Mouse (Mus musculus): Measurements from ENCODE around the gene Psmg1. TPM values are rescaled to one million over a fixed set of nuclear protein-coding genes. Genes with fewer than 3 reads are reported as not detected.
A peak's percentile ranks its signal among the peaks of the same experiment; 100 is the strongest.
"Not testable (repeated sequence)": the region's sequence is repeated elsewhere in the genome, so short reads cannot be mapped to it uniquely, and the experiment has no call there.

The Psmg1 gene
- 8.5 and 11.0 TPM in 2 replicates for polyA plus RNA-seq (2012; rRNA removed)

DNA sequence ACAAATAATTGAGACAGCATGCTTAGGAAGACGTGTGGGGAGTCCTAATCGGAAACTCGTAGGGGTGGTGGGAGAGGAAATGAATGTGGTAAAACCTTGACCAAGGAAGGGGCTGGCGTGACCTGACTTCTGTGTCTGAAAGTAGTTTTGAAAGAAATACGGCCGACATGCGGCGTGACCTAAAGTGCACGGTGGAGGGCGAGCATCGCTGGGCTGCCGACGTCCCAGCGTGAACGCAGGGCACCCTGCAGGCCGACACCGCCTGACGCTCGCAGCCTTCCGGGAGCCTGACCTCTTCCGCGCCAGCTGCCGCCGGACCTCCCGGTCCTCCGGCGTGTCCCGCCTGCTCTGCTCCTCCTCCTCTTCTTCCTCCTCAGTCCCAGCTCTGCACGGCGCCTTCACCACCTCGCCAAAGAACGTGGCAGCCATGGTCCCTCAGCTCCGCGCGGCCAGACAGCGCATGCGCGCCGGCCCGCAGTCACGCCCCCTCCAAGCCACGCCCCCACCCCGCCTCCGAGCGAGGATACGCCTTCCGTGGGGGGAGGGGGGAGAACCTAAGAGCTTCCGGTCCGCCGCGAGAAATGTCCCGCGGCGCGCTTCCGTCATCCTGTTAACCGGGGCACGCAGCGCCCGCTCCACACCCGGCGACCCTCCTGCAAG is at the start of gene Psmg1:
TSS of gene Psmg1 (minus strand) at position 499 of the 660 bp plus-strand sequence.
- TF ChIP-seq POLR2A (IDR thresholded peaks at IDR 0.05; ENCODE audit: borderline replicate concordance, extremely low read depth, low read depth, low read length), result peak; percentile 96
- TF ChIP-seq CTCF (IDR thresholded peaks at IDR 0.05; ENCODE audit: insufficient read depth, low read length), result no peak
- H3K4me1 ChIP-seq (ENCODE audit: control insufficient read depth, insufficient read depth, low read length), result peaks cover 2% of the 10 kb centered on the region; the same call in 1 of the 2 replicates
- peak; percentile 97 for DNase-seq
- peak within 1 kb of the TSS; percentile 92 for H3K4me3 ChIP-seq (replicated peaks; ENCODE audit: extremely low read depth, low read depth, low read length)
- under 1% methylated on average over 60 of the region's 62 CpGs for WGBS

- H3K4me3 ChIP-seq (replicated peaks; ENCODE audit: extremely low read depth, low read depth, low read length), result no peak overlapping the region
- TF ChIP-seq CTCF (IDR thresholded peaks at IDR 0.05; ENCODE audit: insufficient read depth, low read length), result no peak
- no peak for TF ChIP-seq POLR2A (IDR thresholded peaks at IDR 0.05; ENCODE audit: borderline replicate concordance, extremely low read depth, low read depth, low read length)
- 78% methylated on average over 6 of the region's 6 CpGs for WGBS
These were observed 48.8 kb upstream of the Psmg1 start for GRCm38 (mm10) chr16:96039538-96039937.

GRCm38 (mm10) chr16:96034473-96034872 is 43.7 kb upstream of the Psmg1 start:
- DNase-seq, result no peak
- no peak for TF ChIP-seq POLR2A (IDR thresholded peaks at IDR 0.05; ENCODE audit: borderline replicate concordance, extremely low read depth, low read depth, low read length)
- TF ChIP-seq CTCF (IDR thresholded peaks at IDR 0.05; ENCODE audit: insufficient read depth, low read length), result no peak
- H3K4me1 ChIP-seq (ENCODE audit: control insufficient read depth, insufficient read depth, low read length), result no peaks in the 10 kb centered on the region

More at GRCm38 (mm10) chr16:96039538-96039937, 48.8 kb upstream of the Psmg1 start:
- no peak for DNase-seq
- H3K4me1 ChIP-seq (ENCODE audit: control insufficient read depth, insufficient read depth, low read length), result no peaks in the 10 kb centered on the region

DNA sequence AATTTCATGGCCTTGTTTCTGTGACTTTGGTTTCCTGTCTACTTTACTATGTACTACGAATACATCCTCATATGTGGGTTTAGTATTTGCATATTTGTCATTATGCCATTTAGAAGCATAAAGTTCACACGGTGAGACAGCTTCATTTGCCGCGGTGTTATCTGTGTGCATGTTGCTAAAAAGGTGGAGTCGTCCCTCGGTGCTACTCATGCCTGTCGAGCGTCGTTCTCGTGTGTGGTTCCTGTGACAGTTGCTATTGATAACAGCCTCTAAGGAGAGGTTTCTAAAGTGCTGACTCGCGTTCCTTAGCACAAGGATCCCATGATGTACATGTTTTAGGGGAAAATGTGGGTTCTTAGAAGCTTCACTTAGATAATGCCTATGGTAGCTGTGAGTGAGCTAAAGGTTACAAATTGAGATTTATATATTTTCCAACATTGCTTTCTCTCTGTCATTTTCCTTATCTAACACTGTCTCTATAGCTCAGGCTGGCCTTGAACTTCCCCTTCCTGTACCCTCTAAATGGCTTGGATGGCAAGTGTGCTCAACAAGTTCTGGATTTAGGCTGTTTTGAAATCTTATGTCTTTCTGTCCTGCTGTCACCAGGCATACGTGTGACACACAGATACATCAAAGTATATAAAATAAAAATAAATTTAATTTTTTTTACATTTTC is 41.7 kb upstream of the Psmg1 start:
- WGBS, result 86% methylated on average over 13 of the region's 13 CpGs

More at GRCm38 (mm10) chr16:96034473-96034872, 43.7 kb upstream of the Psmg1 start:
- 90% methylated on average over 6 of the region's 6 CpGs for WGBS
- no peak overlapping the region for H3K4me3 ChIP-seq (replicated peaks; ENCODE audit: extremely low read depth, low read depth, low read length)

DNA sequence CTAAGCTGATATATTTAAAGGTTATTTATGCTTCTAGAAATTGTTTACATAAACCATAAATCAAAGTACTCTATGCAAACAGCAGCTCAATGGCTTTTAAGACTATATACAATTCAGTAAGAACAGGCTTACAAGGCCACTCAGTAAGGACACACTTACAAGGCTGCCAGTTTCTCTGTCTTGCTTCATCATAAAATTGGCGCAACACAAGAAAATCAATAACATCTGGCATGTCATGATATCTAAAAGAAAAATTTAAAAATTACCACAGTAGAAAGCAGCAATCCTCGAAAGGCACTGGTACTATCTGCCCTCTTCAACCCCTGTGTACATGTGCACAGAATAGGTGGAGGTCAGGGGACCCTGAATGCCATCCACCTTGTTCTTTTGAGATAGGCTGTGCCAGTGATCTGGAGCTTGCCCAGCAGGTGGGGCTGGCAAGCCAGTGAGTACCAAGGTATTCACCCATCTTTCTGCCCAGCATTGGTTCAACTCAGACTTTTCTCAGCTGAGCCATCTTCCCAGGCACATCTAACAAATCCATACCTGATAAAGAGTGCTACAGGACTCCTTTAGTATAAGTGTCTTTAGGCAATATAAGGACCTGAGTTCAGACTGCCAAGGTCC is 39.8 kb upstream of the Psmg1 start:
- no peaks in the 10 kb centered on the region for H3K4me1 ChIP-seq (ENCODE audit: control insufficient read depth, insufficient read depth, low read length)

More for the DNA sequence above, 41.7 kb upstream of the Psmg1 start:
- no peaks in the 10 kb centered on the region for H3K4me1 ChIP-seq (ENCODE audit: control insufficient read depth, insufficient read depth, low read length)
- no peak overlapping the region for H3K4me3 ChIP-seq (replicated peaks; ENCODE audit: extremely low read depth, low read depth, low read length)
- no peak for DNase-seq
- TF ChIP-seq POLR2A (IDR thresholded peaks at IDR 0.05; ENCODE audit: borderline replicate concordance, extremely low read depth, low read depth, low read length) (no peak), CTCF (IDR thresholded peaks at IDR 0.05; ENCODE audit: insufficient read depth, low read length) (no peak)

GRCm38 (mm10) chr16:96026256-96026655 is 35.5 kb upstream of the Psmg1 start:
- TF ChIP-seq POLR2A (IDR thresholded peaks at IDR 0.05; ENCODE audit: borderline replicate concordance, extremely low read depth, low read depth, low read length), result no peak
- no peak for TF ChIP-seq CTCF (IDR thresholded peaks at IDR 0.05; ENCODE audit: insufficient read depth, low read length)
- no peak for DNase-seq
- WGBS, result 92% methylated on average over 5 of the region's 5 CpGs
- H3K4me1 ChIP-seq (ENCODE audit: control insufficient read depth, insufficient read depth, low read length), result no peaks in the 10 kb centered on the region
- H3K4me3 ChIP-seq (replicated peaks; ENCODE audit: extremely low read depth, low read depth, low read length), result no peak overlapping the region

More for the DNA sequence above, 39.8 kb upstream of the Psmg1 start:
- H3K4me3 ChIP-seq (replicated peaks; ENCODE audit: extremely low read depth, low read depth, low read length), result no peak overlapping the region
- WGBS, result 80% methylated on average over 2 of the region's 2 CpGs
- TF ChIP-seq CTCF (IDR thresholded peaks at IDR 0.05; ENCODE audit: insufficient read depth, low read length), result peak; percentile 30; the same call in 1 of the 2 replicates
- TF ChIP-seq POLR2A (IDR thresholded peaks at IDR 0.05; ENCODE audit: borderline replicate concordance, extremely low read depth, low read depth, low read length), result no peak
- DNase-seq, result no peak

DNA sequence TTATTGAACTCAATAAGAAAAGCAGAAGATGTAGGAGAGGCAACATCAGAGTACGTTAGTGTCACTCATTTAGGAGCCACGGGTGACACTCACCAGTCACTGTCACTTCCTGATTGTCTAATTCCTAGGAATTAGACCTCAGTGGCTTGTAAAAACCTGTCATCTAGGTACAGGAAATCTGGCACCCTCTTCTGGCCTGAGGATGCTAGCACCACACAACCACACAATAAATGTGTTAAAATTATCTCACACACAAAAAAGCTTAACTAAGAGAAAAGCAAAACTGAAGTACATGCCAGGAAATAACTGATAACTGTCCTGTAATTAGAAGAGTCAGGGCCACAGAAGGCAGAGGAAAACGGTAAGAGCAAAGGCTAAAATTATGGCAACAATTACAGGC is 34.5 kb upstream of the Psmg1 start:
- no peak for DNase-seq
- no peak overlapping the region for H3K4me3 ChIP-seq (replicated peaks; ENCODE audit: extremely low read depth, low read depth, low read length)
- 76% methylated on average over 3 of the region's 3 CpGs for WGBS
- H3K4me1 ChIP-seq (ENCODE audit: control insufficient read depth, insufficient read depth, low read length), result no peaks in the 10 kb centered on the region
- TF ChIP-seq POLR2A (IDR thresholded peaks at IDR 0.05; ENCODE audit: borderline replicate concordance, extremely low read depth, low read depth, low read length), result no peak
- no peak for TF ChIP-seq CTCF (IDR thresholded peaks at IDR 0.05; ENCODE audit: insufficient read depth, low read length)

DNA sequence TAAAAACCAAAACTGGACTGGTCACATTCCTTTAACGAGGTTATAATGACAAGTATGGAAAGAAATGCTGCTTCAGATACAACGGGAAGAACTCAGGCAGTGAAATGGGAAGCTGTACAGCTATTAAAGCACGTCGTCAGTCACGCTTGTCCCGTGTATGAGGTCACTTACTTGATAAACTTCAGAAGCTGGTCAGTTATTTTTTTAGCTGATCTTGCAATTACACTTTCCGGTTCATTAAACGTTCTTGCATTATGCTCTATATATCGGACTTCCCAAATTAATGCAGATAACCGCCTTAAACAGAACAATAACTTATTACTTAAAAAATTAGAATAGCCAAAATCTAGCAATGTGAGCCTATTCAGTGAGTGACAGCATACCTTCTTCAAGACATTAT is 30.3 kb upstream of the Psmg1 start:
- TF ChIP-seq POLR2A (IDR thresholded peaks at IDR 0.05; ENCODE audit: borderline replicate concordance, extremely low read depth, low read depth, low read length) (no peak), CTCF (IDR thresholded peaks at IDR 0.05; ENCODE audit: insufficient read depth, low read length) (no peak)
- no peak overlapping the region for H3K4me3 ChIP-seq (replicated peaks; ENCODE audit: extremely low read depth, low read depth, low read length)
- H3K4me1 ChIP-seq (ENCODE audit: control insufficient read depth, insufficient read depth, low read length), result no peaks in the 10 kb centered on the region
- 85% methylated on average over 10 of the region's 10 CpGs for WGBS
- no peak for DNase-seq

GRCm38 (mm10) chr16:96009124-96009523 is 18.4 kb upstream of the Psmg1 start:
- not testable (repeated sequence) for H3K4me3 ChIP-seq (replicated peaks; ENCODE audit: extremely low read depth, low read depth, low read length); DNase-seq; H3K4me1 ChIP-seq (ENCODE audit: control insufficient read depth, insufficient read depth, low read length)
- no CpG with 5 or more reads among the region's 10 CpGs for WGBS

- H3K4me3 ChIP-seq (replicated peaks; ENCODE audit: extremely low read depth, low read depth, low read length); DNase-seq; H3K4me1 ChIP-seq (ENCODE audit: control insufficient read depth, insufficient read depth, low read length): not testable (repeated sequence)
- WGBS, result no CpG with 5 or more reads among the region's 10 CpGs
These were observed 13.5 kb upstream of the Psmg1 start for GRCm38 (mm10) chr16:96004278-96004677.
